Comparison of ENCODE assay signal across 8 mouse cellular contexts in the genomic region with DNA sequence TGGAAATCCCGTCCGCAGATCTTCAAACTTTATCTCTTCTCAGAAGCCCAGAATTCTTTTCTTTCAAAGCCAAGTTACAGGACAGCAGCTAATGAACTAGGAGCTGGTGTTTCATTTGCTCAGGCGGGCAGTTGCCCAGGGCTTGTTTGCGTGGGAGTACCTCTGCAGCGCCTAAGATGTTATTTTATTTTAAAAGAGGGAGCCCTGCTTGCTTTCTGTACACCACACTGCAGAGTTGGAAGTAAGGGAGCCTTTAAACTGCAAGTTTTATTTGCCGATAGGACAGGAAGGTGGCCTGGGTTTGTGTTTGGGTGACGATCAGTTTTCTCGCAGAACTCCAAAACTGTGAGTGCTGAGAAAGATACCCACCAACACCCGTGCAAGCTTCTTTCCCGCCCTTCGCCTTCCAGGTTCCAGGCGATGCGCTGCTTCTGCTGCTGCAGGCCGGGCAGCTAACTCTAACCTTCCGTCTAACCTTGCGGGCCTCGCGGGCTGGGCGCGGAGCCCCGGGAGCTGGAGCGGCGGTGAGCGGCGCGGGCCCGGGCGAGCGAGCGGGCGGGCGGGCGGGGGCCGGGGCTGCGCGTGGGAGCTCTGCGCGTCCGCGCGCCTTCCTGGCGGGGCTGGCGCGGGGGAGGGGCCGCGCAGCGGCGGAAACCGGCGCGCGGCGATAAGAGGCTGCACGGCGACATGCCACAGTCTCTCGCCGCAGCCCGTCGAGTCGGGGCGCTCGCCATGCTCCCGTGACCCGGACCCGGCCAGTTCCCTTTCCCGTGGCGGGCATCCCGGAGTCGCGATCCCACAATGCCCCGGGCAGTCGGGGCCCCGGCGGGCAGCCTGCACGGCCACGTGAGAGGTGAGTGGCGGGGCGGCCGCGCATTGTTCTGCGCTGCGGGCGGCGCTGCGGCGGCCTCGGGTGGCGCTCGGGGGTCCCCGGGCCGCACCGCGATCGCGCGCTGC. TPM values are rescaled to one million over a fixed set of nuclear protein-coding genes. Genes with fewer than 3 reads are reported as not detected.
DNase-seq lines count a peak whose midpoint lies in the region; ATAC-seq and TF ChIP-seq lines count a peak whose summit lies in the region.

No protein-coding gene starts in this region.

- H3K4me1 ChIP-seq in lung, postnatal 0 days (ENCODE audit: insufficient read depth, low read depth, low read length): peaks cover 32% of the 10 kb centered on the region; the same call in 1 of the 2 replicates

- TF ChIP-seq CTCF in lung, postnatal 0 days (IDR thresholded peaks at IDR 0.05): no peak

- H3K4me2 ChIP-seq in lung, postnatal 0 days (replicated peaks; ENCODE audit: low read depth, low read length): peak overlapping the region; percentile 75

- no peaks in the 10 kb centered on the region for H3K36me3 ChIP-seq in lung, postnatal 0 days (ENCODE audit: insufficient read depth, low read length)

- peak; percentile 58 for ATAC-seq in frontal cortex, adult (ENCODE audit: low TSS enrichment)
- ATAC-seq in hematopoietic stem cell, adult 5-6 weeks (replicated peaks in 1 of 2; ENCODE audit: insufficient read depth in 1 of 2, low FRiP score in 2 of 2, low TSS enrichment in 1 of 2, low read depth in 1 of 2, poor library complexity in 2 of 2, severe bottlenecking in 2 of 2): peak; percentile 14 to 52; a peak in 3 of 4 replicates
- peak; percentile 84 for ATAC-seq in lung, postnatal 0 days

- H3K4me3 ChIP-seq in lung, postnatal 0 days (ENCODE audit: low read depth, low read length): peak overlapping the region; percentile 97

- peak overlapping the region; percentile 96 for H3K9ac ChIP-seq in lung, postnatal 0 days (replicated peaks; ENCODE audit: low read depth)

- no peaks in the 10 kb centered on the region for H3K9me3 ChIP-seq in lung, postnatal 0 days (ENCODE audit: low read length)

- H3K27ac ChIP-seq in lung, postnatal 0 days (ENCODE audit: low read length): peak overlapping the region; percentile 100

- no peaks in the 10 kb centered on the region for H3K27me3 ChIP-seq in lung, postnatal 0 days (replicated peaks; ENCODE audit: insufficient read depth, low read length)

- 1% methylated on average over 24 of the region's 96 CpGs for WGBS in lung, postnatal 0 days

- no peak for TF ChIP-seq EP300 in lung, postnatal 0 days (IDR thresholded peaks at IDR 0.05)

- DNase-seq in MN1 (ENCODE audit: low spot score): peak; percentile 76
- peak; percentile 84 for DNase-seq in cerebellum, adult 9-10 months
- DNase-seq in layer of hippocampus, postnatal 10 days (ENCODE audit: low spot score in 2 of 2): peak; percentile 79 to 83
- DNase-seq in lung, postnatal 0 days (ENCODE audit: low spot score): peak; percentile 86
- DNase-seq in ovary, postnatal 10 days (ENCODE audit: low spot score): peak; percentile 80
- DNase-seq in thymus, postnatal 0 days (ENCODE audit: low spot score): peak; percentile 85

RNA-seq across cellular contexts. Expression of a gene that starts 28.2 kb away (rescaled TPM):
- 695 and 750 TPM in 2 replicates for total RNA-seq in hematopoietic stem cell, adult 5-6 weeks (2017)
- total RNA-seq in layer of hippocampus, postnatal 10 days (2021): 100 to 1,000 TPM in 1 of 2 experiments, 10 to 100 TPM in 1; 81.9 to 108 TPM
- polyA plus RNA-seq in lung, postnatal 0 days (2015; fragmentation: Nextera tagmentation; extraction: Ambion mirVana): 115 and 127 TPM in 2 replicates
- 224 and 235 TPM in 2 replicates for polyA plus RNA-seq in thymus, postnatal 0 days (2015; fragmentation: Nextera tagmentation; extraction: Ambion mirVana)

Comparison
In these comparisons a context has a peak if more than half of its experiments do, and no peak if none do; other contexts are left out.
1. Peak in every context shown above with its lines: DNase-seq, ATAC-seq, H3K4me3 ChIP-seq and H3K27ac ChIP-seq.
2. ATAC-seq: peak in every context shown above with its lines; median percentile 84 in lung, postnatal 0 days; 58 in frontal cortex, adult; 33 in hematopoietic stem cell, adult 5-6 weeks.